Mouse (Mus musculus): ENCODE data around the gene Olfr331.
"Not testable (repeated sequence)": the region's sequence is repeated elsewhere in the genome, so short reads cannot be mapped to it uniquely, and the experiment has no call there.

Olfr331 gene

GRCm38 (mm10) chr11:58502472-58502871 is at the start of gene Olfr331:
Olfr331 (minus strand) TSS chr11:58502572.
- not testable (repeated sequence) for DNase-seq

GRCm38 (mm10) chr11:58546322-58546721 is 44.0 kb upstream of the Olfr331 start, which contains the start of gene Olfr329-ps:
Olfr329-ps (minus strand) TSS chr11:58546422.
- no peak for DNase-seq

GRCm38 (mm10) chr11:58534736-58535135 is 32.4 kb upstream of the Olfr331 start, which contains the start of gene Olfr330:
Olfr330 (minus strand) TSS chr11:58534836.
- DNase-seq, result not testable (repeated sequence)

GRCm38 (mm10) chr11:58519756-58520155 is 17.4 kb upstream of the Olfr331 start:
- not testable (repeated sequence) for DNase-seq

- DNase-seq, result not testable (repeated sequence)
Observed at GRCm38 (mm10) chr11:58518916-58519315, 16.5 kb upstream of the Olfr331 start.

- not testable (repeated sequence) for DNase-seq
Observed at GRCm38 (mm10) chr11:58509058-58509457, 6.7 kb upstream of the Olfr331 start.

- peak; percentile 25 for DNase-seq
Observed at GRCm38 (mm10) chr11:58499290-58499689, 3.1 kb downstream of the Olfr331 start.

GRCm38 (mm10) chr11:58498761-58499160 is 3.6 kb downstream of the Olfr331 start:
- DNase-seq, result no peak

GRCm38 (mm10) chr11:58492455-58492854 is 9.9 kb downstream of the Olfr331 start, which contains the start of gene Olfr332:
Olfr332 (minus strand) TSS chr11:58492555.
- DNase-seq, result no peak

GRCm38 (mm10) chr11:58462170-58462569 is 40.2 kb downstream of the Olfr331 start, which contains the start of gene Olfr30:
Olfr30 (minus strand) TSS chr11:58462270.
- no peak for DNase-seq

- peak; percentile 46 for DNase-seq
Observed at GRCm38 (mm10) chr11:58453592-58453991, 48.8 kb downstream of the Olfr331 start.

- DNase-seq, result no peak
Observed at GRCm38 (mm10) chr11:58452759-58453158, 49.6 kb downstream of the Olfr331 start, which contains the start of gene Lypd9. Lypd9 (minus strand) TSS chr11:58452923.

All from embryo, embryonic 11 days (tissue).